Mouse (Mus musculus): Measurements from ENCODE around the gene Ttc30a1. TPM values are rescaled to one million over a fixed set of nuclear protein-coding genes. Genes with fewer than 3 reads are reported as not detected.

Ttc30a1 gene
- 9.2 TPM for polyA plus RNA-seq (2014; fragmentation: Illumina TruSeq; extraction: RNeasy Lipid Tissue Mini Kit (QIAGEN cat#74804); ENCODE audit: low read depth, low replicate concordance)

DNA sequence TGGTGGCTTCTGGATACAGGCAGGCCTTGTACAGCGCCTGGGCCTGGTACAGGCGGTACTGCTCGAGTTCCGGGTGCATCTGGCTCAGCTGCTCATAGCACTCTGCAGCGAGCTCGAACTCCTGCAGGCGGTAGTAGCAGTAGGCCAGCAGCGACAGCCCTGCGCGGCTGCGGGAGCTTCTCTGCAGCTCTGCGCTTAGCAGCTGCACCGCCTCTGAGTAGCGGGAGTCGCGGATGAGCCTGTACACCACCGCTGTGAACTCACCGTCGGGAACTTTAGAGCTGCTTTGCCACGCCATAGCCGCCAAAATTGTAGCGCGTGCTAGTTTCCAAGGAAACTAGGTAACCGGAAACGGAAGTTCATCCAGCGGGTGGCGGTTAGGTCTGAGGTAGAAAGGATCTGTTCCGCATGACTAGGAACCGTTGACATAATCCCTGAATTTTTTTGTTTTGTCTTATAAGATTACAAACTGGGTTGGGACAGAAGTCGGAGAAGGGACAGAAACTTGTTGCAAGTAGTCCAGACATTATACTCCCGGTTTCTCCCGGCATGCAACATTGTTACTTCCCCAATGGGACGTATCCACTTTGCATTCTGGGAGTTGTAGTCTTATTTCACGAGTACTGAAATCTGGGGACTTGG, at the start of gene Ttc30a1:
Ttc30a1 (minus strand) TSS at position 528 of the 642 bp plus-strand sequence.

DNA sequence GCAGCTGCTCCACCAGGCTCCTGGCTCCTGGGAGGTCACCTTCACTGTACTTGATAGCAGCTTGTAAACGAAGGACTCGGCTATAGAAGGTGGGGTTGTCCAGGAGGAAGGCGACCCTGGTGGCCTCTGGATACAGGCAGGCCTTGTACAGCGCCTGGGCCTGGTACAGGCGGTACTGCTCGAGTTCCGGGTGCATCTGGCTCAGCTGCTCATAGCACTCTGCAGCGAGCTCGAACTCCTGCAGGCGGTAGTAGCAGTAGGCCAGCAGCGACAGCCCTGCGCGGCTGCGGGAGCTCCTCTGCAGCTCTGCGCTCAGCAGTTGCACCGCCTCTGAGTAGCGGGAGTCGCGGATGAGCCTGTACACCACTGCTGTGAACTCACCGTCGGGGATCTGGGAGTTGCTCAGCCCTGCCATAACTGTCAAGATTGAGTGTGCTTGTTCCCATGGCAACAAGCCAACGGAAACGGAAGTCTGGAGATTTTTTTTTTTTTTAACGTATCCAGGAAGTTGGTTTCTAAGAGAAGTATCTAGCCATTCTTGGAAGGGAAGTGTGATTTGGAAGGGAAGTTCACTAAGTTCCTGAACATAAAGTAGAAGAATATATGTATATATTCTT, 3.9 kb downstream of the Ttc30a1 start, which contains the start of gene Ttc30a2:
Ttc30a2 (minus strand) TSS at position 419 of the 617 bp plus-strand sequence.

DNA sequence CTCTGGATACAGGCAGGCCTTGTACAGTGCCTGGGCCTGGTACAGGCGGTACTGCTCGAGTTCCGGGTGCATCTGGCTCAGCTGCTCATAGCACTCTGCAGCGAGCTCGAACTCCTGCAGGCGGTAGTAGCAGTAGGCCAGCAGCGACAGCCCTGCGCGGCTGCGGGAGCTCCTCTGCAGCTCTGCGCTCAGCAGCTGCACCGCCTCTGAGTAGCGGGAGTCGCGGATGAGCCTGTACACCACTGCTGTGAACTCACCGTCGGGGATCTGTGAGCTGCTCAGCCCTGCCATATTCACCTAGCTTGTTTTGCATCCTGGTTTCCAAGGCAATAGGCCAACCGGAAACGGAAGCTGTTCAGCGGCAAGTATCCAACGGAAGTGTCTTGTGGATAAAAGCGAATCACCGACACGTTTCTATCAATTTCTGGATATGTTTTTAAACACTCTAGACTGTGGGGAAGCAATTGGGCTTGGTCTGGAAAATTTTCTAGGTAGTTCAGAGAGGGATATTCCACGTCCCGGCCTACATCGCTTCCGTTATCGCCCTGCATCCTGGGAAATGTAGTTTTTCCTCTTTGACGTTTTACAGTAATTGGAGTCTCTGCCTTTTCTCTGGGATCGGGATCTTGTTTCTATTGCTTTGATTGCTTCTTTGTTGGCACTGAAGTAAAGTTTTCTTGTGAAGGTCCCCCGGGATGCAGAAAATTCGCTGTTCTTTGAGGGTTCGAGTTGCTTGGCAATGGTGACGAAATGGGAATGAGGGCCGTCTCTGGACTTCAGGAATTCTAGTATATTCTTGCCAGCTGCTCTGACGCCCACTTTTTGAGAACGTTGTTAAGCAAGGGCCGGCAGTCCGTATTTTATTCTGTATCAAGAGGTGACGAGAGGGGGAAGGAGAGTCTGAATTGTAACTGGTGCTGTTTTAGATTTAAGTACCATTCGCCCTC, 43.4 kb downstream of the Ttc30a1 start, which contains the start of gene Ttc30b:
Ttc30b (minus strand) TSS at position 469 of the 947 bp plus-strand sequence.

Other genes with a start within 250 kb of the Ttc30a1 start
- 84.6 TPM for gene Agps, start 149.8 kb downstream of the Ttc30a1 start, polyA plus RNA-seq (2014; fragmentation: Illumina TruSeq; extraction: RNeasy Lipid Tissue Mini Kit (QIAGEN cat#74804); ENCODE audit: low read depth, low replicate concordance)
- 75.5 TPM for gene Ttc30b, start 43.4 kb downstream of the Ttc30a1 start, polyA plus RNA-seq (2014; fragmentation: Illumina TruSeq; extraction: RNeasy Lipid Tissue Mini Kit (QIAGEN cat#74804); ENCODE audit: low read depth, low replicate concordance)
- 0.76 TPM for gene Ttc30a2, start 3.8 kb downstream of the Ttc30a1 start, polyA plus RNA-seq (2014; fragmentation: Illumina TruSeq; extraction: RNeasy Lipid Tissue Mini Kit (QIAGEN cat#74804); ENCODE audit: low read depth, low replicate concordance)